Mouse (Mus musculus) heart, postnatal 4 days (tissue): ENCODE results near the gene 1110051M20Rik. TPM values are rescaled to one million over a fixed set of nuclear protein-coding genes. Genes with fewer than 3 reads are reported as not detected.

Experiments
- DNase-seq: peaks from one replicate; pipeline ENCODE4 v3.0.0; 2021
- total RNA-seq, 2 experiments: library from RNA; stranded (reverse); gene quantifications; 2 replicates each; pipeline ENCODE4 v1.2.3; 2021

1110051M20Rik gene
- total RNA-seq: 10 to 100 TPM; 13.5 to 13.7 TPM

- peak; percentile 92 for DNase-seq
Measured at GRCm38 (mm10) chr2:91444286-91444892, at the start of gene 1110051M20Rik. Gene 1110051M20Rik, minus strand, starts transcription at chr2:91444704.

- no peak for DNase-seq
Measured at GRCm38 (mm10) chr2:91493981-91494380, 49.5 kb upstream of the 1110051M20Rik start.

- no peak for DNase-seq
Measured at GRCm38 (mm10) chr2:91492071-91492635, 47.6 kb upstream of the 1110051M20Rik start.

- peak; percentile 53 for DNase-seq
Measured at GRCm38 (mm10) chr2:91487295-91487694, 42.8 kb upstream of the 1110051M20Rik start.

- no peak for DNase-seq
Measured at GRCm38 (mm10) chr2:91485256-91485655, 40.8 kb upstream of the 1110051M20Rik start.

GRCm38 (mm10) chr2:91484698-91485097, 40.2 kb upstream of the 1110051M20Rik start:
- no peak for DNase-seq

GRCm38 (mm10) chr2:91480805-91481514, 36.5 kb upstream of the 1110051M20Rik start:
- DNase-seq: peak; percentile 68

GRCm38 (mm10) chr2:91480399-91480801, 35.9 kb upstream of the 1110051M20Rik start:
- DNase-seq: no peak

GRCm38 (mm10) chr2:91476841-91477240, 32.3 kb upstream of the 1110051M20Rik start:
- DNase-seq: no peak

GRCm38 (mm10) chr2:91476251-91476661, 31.8 kb upstream of the 1110051M20Rik start:
- peak; percentile 79 for DNase-seq

GRCm38 (mm10) chr2:91475791-91476190, 31.3 kb upstream of the 1110051M20Rik start:
- DNase-seq: no peak

- no peak for DNase-seq
Measured at GRCm38 (mm10) chr2:91474358-91474757, 29.9 kb upstream of the 1110051M20Rik start.

GRCm38 (mm10) chr2:91470055-91470647, 25.6 kb upstream of the 1110051M20Rik start:
- no peak for DNase-seq

GRCm38 (mm10) chr2:91467613-91468012, 23.1 kb upstream of the 1110051M20Rik start:
- no peak for DNase-seq

GRCm38 (mm10) chr2:91465934-91466333, 21.4 kb upstream of the 1110051M20Rik start:
- no peak for DNase-seq

GRCm38 (mm10) chr2:91462681-91463080, 18.2 kb upstream of the 1110051M20Rik start:
- no peak for DNase-seq

GRCm38 (mm10) chr2:91462196-91462595, 17.7 kb upstream of the 1110051M20Rik start:
- no peak for DNase-seq

GRCm38 (mm10) chr2:91461341-91461740, 16.8 kb upstream of the 1110051M20Rik start:
- peak; percentile 46 for DNase-seq

GRCm38 (mm10) chr2:91460771-91461170, 16.3 kb upstream of the 1110051M20Rik start:
- DNase-seq: no peak

GRCm38 (mm10) chr2:91460076-91460475, 15.6 kb upstream of the 1110051M20Rik start:
- no peak for DNase-seq

- peak; percentile 58 for DNase-seq
Measured at GRCm38 (mm10) chr2:91458673-91459391, 14.3 kb upstream of the 1110051M20Rik start.

- DNase-seq: peak; percentile 55
Measured at GRCm38 (mm10) chr2:91458252-91458672, 13.8 kb upstream of the 1110051M20Rik start.
